Mouse (Mus musculus) splenic B cell, adult 2 months (primary cell): ENCODE results near the gene Upk3bl.
"Not testable (repeated sequence)": the region's sequence is repeated elsewhere in the genome, so short reads cannot be mapped to it uniquely, and the experiment has no call there.

Experiments
- DNase-seq: peaks from one replicate; pipeline ENCODE4 v3.0.0-alpha.2; 2011; ENCODE audit warnings: low read depth, low spot score
- H3K27me3 ChIP-seq: 2 replicates; pipeline ENCODE4 v1.6.1; 2012; ENCODE audit warnings: mild to moderate bottlenecking, low read length, moderate library complexity, mixed read lengths; ENCODE audit not compliant: control insufficient read depth, poor library complexity, insufficient read depth, severe bottlenecking
- H3K36me3 ChIP-seq: 2 replicates; pipeline ENCODE4 v1.6.1; 2012; ENCODE audit warnings: mild to moderate bottlenecking, low read length, moderate library complexity, mixed read lengths; ENCODE audit not compliant: control insufficient read depth, poor library complexity, insufficient read depth, severe bottlenecking

The Upk3bl gene

DNA sequence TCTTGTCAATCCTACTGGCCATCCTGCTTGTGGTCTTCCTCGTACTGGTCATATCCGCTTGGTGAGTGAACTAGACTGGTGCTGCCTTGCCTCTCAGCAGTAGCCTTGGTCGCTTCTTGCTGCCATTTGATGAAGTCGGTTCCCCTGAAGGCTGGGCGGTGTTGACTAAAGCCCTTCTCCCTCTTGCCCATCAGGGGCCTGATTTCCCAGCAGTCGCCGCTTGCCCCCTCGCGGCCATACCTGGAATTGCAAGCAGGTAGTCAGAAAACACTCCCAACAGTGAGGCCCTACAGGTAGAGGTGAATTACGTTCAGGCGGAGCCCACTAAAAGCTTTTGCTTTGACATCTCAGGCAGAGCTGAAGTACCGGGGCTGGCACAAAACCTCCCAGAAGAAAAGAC, 7.3 kb downstream of the Upk3bl start:
- Histone ChIP-seq H3K36me3 (no peaks in the 10 kb centered on the region), H3K27me3 (no peaks in the 10 kb centered on the region)
- peak; percentile 85 for DNase-seq

DNA sequence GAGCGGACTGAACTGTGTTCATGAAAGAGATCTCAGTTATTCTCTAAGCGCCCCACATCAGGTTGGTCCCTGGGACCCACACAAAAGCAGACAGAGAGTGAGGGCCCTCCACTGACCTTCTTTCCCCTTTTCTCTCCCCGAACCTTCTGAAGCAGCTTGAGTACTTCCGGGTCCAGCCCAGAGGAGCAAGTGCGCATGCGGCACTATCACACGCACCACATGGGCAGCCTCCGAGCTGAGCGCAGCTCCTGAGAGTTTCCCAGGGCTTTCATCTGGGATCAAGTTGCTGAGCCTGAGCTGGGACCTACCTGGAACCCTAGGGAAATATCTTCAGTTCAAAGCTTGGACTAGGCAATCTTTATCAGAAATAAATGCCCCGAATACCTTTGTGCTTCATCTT, 9.6 kb downstream of the Upk3bl start:
- no peak for DNase-seq
- H3K27me3 ChIP-seq, result no peaks in the 10 kb centered on the region

GRCm38 (mm10) chr5:136066404-136067148, 12.3 kb downstream of the Upk3bl start:
- not testable (repeated sequence) for H3K27me3 ChIP-seq, H3K36me3 ChIP-seq

More for the DNA sequence above, 9.6 kb downstream of the Upk3bl start:
- no peaks in the 10 kb centered on the region for H3K36me3 ChIP-seq

GRCm38 (mm10) chr5:136069411-136069810, 15.1 kb downstream of the Upk3bl start:
- Histone ChIP-seq H3K27me3 (no peaks in the 10 kb centered on the region), H3K36me3 (no peaks in the 10 kb centered on the region)
- no peak for DNase-seq

More at GRCm38 (mm10) chr5:136066404-136067148, 12.3 kb downstream of the Upk3bl start:
- not testable (repeated sequence) for DNase-seq

- Histone ChIP-seq H3K36me3 (no peaks in the 10 kb centered on the region), H3K27me3 (no peaks in the 10 kb centered on the region)
- no peak for DNase-seq
These were observed 18.8 kb downstream of the Upk3bl start for GRCm38 (mm10) chr5:136073051-136073450.

- H3K36me3 ChIP-seq, result no peaks in the 10 kb centered on the region
- DNase-seq, result no peak
These were observed 19.2 kb downstream of the Upk3bl start for GRCm38 (mm10) chr5:136073526-136073925.

DNA sequence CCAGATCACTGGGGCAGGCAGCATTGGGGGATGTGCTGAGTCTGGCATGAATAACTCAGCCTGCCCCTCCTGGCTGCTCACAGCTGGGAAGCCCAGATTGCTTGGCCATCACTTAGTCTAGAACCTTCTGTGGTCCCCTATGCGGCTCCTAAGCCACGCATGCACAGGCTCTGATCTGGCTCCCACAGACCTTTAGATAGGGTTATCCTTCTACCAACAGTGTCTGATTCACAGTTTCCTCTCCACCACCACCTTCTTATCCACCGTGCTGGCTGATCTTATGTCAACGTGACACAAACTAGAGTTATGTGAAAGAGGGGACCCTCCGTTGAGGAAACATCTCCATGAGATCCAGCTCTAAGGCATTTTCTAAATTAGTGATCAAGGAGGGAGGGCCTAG, 20.8 kb downstream of the Upk3bl start:
- no peaks in the 10 kb centered on the region for H3K36me3 ChIP-seq
- DNase-seq, result no peak

More at GRCm38 (mm10) chr5:136073526-136073925, 19.2 kb downstream of the Upk3bl start:
- no peaks in the 10 kb centered on the region for H3K27me3 ChIP-seq

DNA sequence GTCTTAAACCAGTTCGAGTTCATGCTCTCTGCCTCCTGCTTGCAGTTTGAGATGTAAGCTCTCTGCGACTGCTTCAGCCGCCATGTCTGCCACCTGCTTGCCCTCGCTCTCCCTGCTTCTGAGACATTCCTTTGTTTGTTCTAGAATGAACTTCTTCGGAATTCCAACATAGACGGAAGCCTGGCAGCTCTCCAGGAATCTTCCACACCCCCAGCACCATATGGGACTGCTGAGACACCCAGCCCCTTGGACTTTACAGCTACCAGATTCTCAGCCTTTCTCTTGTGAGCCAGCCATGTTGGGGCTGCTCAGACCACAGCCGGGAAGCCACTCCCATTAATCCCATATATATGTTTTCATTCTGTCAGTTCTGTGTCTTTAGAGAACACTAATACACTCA, 22.0 kb downstream of the Upk3bl start:
- no peaks in the 10 kb centered on the region for H3K27me3 ChIP-seq
- no peaks in the 10 kb centered on the region for H3K36me3 ChIP-seq
- no peak for DNase-seq

More for the DNA sequence above, 20.8 kb downstream of the Upk3bl start:
- H3K27me3 ChIP-seq, result no peaks in the 10 kb centered on the region

DNA sequence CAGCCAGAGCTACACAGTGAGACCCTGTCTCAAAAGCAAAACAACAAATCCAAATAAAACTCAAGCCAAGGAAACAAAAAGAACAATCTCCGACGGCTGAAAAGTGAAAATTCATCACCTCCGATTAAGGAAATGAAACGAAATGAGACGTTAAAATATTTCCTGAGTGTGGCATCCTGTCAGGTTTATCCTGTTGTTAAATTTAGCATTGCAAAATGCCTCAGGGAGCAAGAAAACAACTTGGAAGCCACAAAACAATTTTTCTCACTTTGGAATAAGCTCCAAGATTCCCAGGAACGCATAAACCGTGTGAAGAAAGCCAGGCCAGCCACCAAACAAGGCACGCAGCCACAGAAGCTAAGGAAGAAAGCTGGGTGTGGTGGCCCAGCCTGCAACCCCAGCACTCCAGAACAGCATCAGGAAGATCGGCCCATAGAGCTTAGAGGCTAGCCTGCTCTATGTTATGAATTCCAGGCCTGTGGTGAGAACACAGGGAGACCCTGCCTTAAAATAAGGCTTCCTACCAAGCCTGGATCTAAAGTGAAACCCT, 22.8 kb downstream of the Upk3bl start:
- Histone ChIP-seq H3K27me3 (no peaks in the 10 kb centered on the region), H3K36me3 (no peaks in the 10 kb centered on the region)
- DNase-seq, result no peak

GRCm38 (mm10) chr5:136078136-136078535, 23.8 kb downstream of the Upk3bl start:
- Histone ChIP-seq H3K36me3 (no peaks in the 10 kb centered on the region), H3K27me3 (no peaks in the 10 kb centered on the region)
- DNase-seq, result no peak

DNA sequence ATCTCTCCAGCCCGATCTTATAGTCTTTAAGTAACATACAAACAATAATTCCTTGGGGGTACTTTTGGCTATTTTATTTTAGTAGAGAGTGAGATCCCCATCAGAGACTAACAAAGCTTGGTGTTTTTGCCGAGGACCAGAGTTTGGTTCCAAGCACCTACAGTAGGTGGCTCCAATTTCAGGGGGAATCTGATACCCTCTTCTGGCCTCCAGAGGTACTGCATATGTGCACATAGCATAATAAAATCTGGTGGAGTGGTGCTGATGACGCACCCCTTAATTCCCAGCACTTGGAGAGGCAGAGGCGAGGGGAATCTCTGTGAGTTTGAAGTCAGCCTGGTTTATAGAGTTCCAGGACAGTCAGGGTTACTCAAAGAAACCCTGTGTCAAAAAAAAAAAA, 28.1 kb downstream of the Upk3bl start:
- DNase-seq, result peak; percentile 47
- H3K36me3 ChIP-seq, result no peaks in the 10 kb centered on the region
- H3K27me3 ChIP-seq, result no peaks in the 10 kb centered on the region

- DNase-seq, result peak; percentile 95
- no peaks in the 10 kb centered on the region for H3K27me3 ChIP-seq
- no peaks in the 10 kb centered on the region for H3K36me3 ChIP-seq
These were observed 29.4 kb downstream of the Upk3bl start, which contains the start of gene Rasa4 for GRCm38 (mm10) chr5:136083669-136084107. Gene Rasa4 (plus strand): TSS chr5:136083916.

DNA sequence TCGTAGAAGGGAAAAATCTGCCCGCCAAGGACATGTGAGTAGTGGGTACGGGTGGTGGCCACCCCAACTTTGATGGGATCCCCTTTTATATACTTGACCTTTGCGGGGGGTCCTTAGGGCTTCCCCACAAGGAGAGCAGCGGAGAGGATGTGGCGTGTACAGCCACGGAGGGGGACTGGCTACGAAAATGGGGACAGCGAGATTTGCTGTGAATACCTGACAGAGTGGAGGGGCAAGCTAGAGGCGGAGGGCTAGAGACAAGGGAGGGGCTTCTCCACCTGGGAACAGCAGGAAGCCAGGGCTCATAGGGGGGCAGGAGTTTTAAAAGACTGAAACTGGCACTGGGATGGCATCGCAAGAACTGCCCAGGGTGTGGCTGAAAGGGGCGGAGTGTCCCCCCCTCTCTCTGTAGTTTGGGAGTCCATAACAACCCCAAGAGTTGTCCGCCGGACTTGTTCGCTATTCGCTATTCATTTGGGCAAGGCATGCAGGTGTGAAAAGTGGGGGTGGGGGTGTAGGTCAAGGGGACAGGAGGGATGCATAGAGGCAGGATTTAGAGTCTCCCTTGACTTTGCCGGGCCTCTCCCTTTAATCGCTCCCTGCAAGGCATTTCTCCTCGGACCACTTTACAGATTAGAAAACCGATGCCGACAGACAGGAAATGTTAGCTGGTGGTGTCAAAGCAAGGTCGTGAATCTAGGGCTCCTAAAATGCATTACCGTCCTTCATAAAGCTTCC, 30.0 kb downstream of the Upk3bl start:
- no peaks in the 10 kb centered on the region for H3K27me3 ChIP-seq
- DNase-seq, result peak; percentile 43
- H3K36me3 ChIP-seq, result no peaks in the 10 kb centered on the region

GRCm38 (mm10) chr5:136084891-136085651, 30.8 kb downstream of the Upk3bl start:
- no peaks in the 10 kb centered on the region for H3K27me3 ChIP-seq
- H3K36me3 ChIP-seq, result no peaks in the 10 kb centered on the region
- peak; percentile 70 for DNase-seq
